Mouse (Mus musculus) embryonic fibroblast, embryonic 13.5 days (primary cell): Measurements from ENCODE around the gene Trabd2b.

ENCODE experiments used
- CTCF ChIP-seq: IDR thresholded peaks from 2 replicates; pipeline ENCODE4 v1.5.1; 2011; ENCODE audit warnings: mild to moderate bottlenecking, control low read depth, low read length, moderate library complexity, borderline replicate concordance; ENCODE audit not compliant: insufficient read depth
- POLR2A ChIP-seq: IDR thresholded peaks from 2 replicates; pipeline ENCODE4 v1.6.1; 2011; ENCODE audit warnings: low read depth, mild to moderate bottlenecking, control low read depth, low read length, moderate library complexity

GRCm38 (mm10) chr4:114499650-114500049 lies 93.1 kb downstream of the Trabd2b start:
- TF ChIP-seq CTCF = no peak
- no peak for TF ChIP-seq POLR2A
